Mouse (Mus musculus) embryonic fibroblast, embryonic 13.5 days (primary cell): ENCODE results near the gene Anapc11. TPM values are rescaled to one million over a fixed set of nuclear protein-coding genes. Genes with fewer than 3 reads are reported as not detected.
A peak's percentile ranks its signal among the peaks of the same experiment; 100 is the strongest.

ENCODE experiments used
- H3K27ac ChIP-seq: 2 replicates; pipeline ENCODE4 v1.5.1; 2012; ENCODE audit warnings: low read length, control low read depth, inconsistent platforms; ENCODE audit not compliant: insufficient read depth
- H3K4me1 ChIP-seq: 2 replicates; pipeline ENCODE4 v1.6.1; 2011; ENCODE audit warnings: low read length; ENCODE audit not compliant: control insufficient read depth, insufficient read depth
- H3K4me3 ChIP-seq: 2 replicates; pipeline ENCODE4 v1.5.1; 2011; ENCODE audit warnings: mild to moderate bottlenecking, control low read depth, low read length; ENCODE audit not compliant: insufficient read depth
- CTCF ChIP-seq: IDR thresholded peaks from 2 replicates; pipeline ENCODE4 v1.5.1; 2011; ENCODE audit warnings: mild to moderate bottlenecking, control low read depth, low read length, moderate library complexity, borderline replicate concordance; ENCODE audit not compliant: insufficient read depth
- POLR2A ChIP-seq: IDR thresholded peaks from 2 replicates; pipeline ENCODE4 v1.6.1; 2011; ENCODE audit warnings: low read depth, mild to moderate bottlenecking, control low read depth, low read length, moderate library complexity
- polyA plus RNA-seq: library from polyadenylated mRNA; stranded (reverse); fragments of >200 nt; gene quantifications from 2 replicates; pipeline ENCODE4 v1.2.4, GENCODE M21; 2011; ENCODE audit warnings: low read depth; ENCODE audit not compliant: missing spikeins, insufficient read length

The Anapc11 gene
- polyA plus RNA-seq, 1 experiment, result 87.2 TPM

GRCm38 (mm10) chr11:120603545-120603944 is 5.3 kb downstream of the Anapc11 start:
- H3K4me3 ChIP-seq, result no peak overlapping the region
- no peak for TF ChIP-seq POLR2A
- TF ChIP-seq CTCF, result no peak
- no peak overlapping the region for H3K27ac ChIP-seq
- H3K4me1 ChIP-seq, result peaks cover 6% of the 10 kb centered on the region; the same call in 1 of the 2 replicates

- 0 out of 2 replicates have a peak, but pooled peaks cover 13% of the 10 kb centered on the region for H3K4me1 ChIP-seq
- H3K27ac ChIP-seq, result no peak overlapping the region
- H3K4me3 ChIP-seq, result no peak overlapping the region
- TF ChIP-seq CTCF, result no peak
- TF ChIP-seq POLR2A, result no peak
Observed at GRCm38 (mm10) chr11:120605667-120606066, 7.4 kb downstream of the Anapc11 start.

GRCm38 (mm10) chr11:120606764-120607163 is 8.5 kb downstream of the Anapc11 start:
- Histone ChIP-seq H3K4me1 (0 out of 2 replicates have a peak, but pooled peaks cover 13% of the 10 kb centered on the region), H3K4me3 (no peak overlapping the region), H3K27ac (no peak overlapping the region)
- no peak for TF ChIP-seq POLR2A
- TF ChIP-seq CTCF, result no peak

GRCm38 (mm10) chr11:120608241-120609034 is 10.2 kb downstream of the Anapc11 start, which contains the start of gene Npb:
Gene Npb (plus strand): TSS chr11:120608477.
- H3K27ac ChIP-seq, result no peak within 1 kb of the TSS
- TF ChIP-seq POLR2A (no peak), CTCF (no peak)
- H3K4me1 ChIP-seq, result 0 out of 2 replicates have a peak, but pooled peaks cover 13% of the 10 kb centered on the region
- H3K4me3 ChIP-seq, result no peak within 1 kb of the TSS

GRCm38 (mm10) chr11:120609250-120609649 is 11.0 kb downstream of the Anapc11 start:
- Histone ChIP-seq H3K27ac (no peak overlapping the region), H3K4me3 (no peak overlapping the region)

GRCm38 (mm10) chr11:120610477-120611046 is 12.3 kb downstream of the Anapc11 start:
- TF ChIP-seq POLR2A, result no peak
- no peak for TF ChIP-seq CTCF
- Histone ChIP-seq H3K27ac (no peak overlapping the region), H3K4me1 (0 out of 2 replicates have a peak, but pooled peaks cover 13% of the 10 kb centered on the region), H3K4me3 (no peak overlapping the region)

More at GRCm38 (mm10) chr11:120609250-120609649, 11.0 kb downstream of the Anapc11 start:
- TF ChIP-seq POLR2A, result no peak
- no peak for TF ChIP-seq CTCF
- H3K4me1 ChIP-seq, result 0 out of 2 replicates have a peak, but pooled peaks cover 13% of the 10 kb centered on the region

- Histone ChIP-seq H3K4me3 (no peak overlapping the region), H3K4me1 (0 out of 2 replicates have a peak, but pooled peaks cover 11% of the 10 kb centered on the region), H3K27ac (no peak overlapping the region)
- TF ChIP-seq POLR2A (no peak), CTCF (peak; percentile 85)
Observed at GRCm38 (mm10) chr11:120612763-120613162, 14.5 kb downstream of the Anapc11 start.

GRCm38 (mm10) chr11:120613481-120613972 is 15.3 kb downstream of the Anapc11 start:
- Histone ChIP-seq H3K4me1 (0 out of 2 replicates have a peak, but pooled peaks cover 7% of the 10 kb centered on the region), H3K27ac (no peak overlapping the region), H3K4me3 (no peak overlapping the region)
- TF ChIP-seq POLR2A (no peak), CTCF (no peak)

GRCm38 (mm10) chr11:120613976-120614375 is 15.8 kb downstream of the Anapc11 start:
- H3K27ac ChIP-seq, result no peak overlapping the region
- 0 out of 2 replicates have a peak, but pooled peaks cover 3% of the 10 kb centered on the region for H3K4me1 ChIP-seq
- H3K4me3 ChIP-seq, result no peak overlapping the region
- no peak for TF ChIP-seq POLR2A
- TF ChIP-seq CTCF, result no peak

- no peak overlapping the region for H3K4me3 ChIP-seq
- no peak overlapping the region for H3K27ac ChIP-seq
- TF ChIP-seq CTCF (no peak), POLR2A (no peak)
- no peaks in the 10 kb centered on the region for H3K4me1 ChIP-seq
Observed at GRCm38 (mm10) chr11:120615167-120615566, 16.9 kb downstream of the Anapc11 start.
